Mouse (Mus musculus) WW6 (cell line): ENCODE data around the gene Spp2.

Source experiments
- DNase-seq: peaks from one replicate; pipeline ENCODE4 v3.0.0-alpha.2; 2013; ENCODE audit warnings: low read depth, low spot score

The Spp2 gene

GRCm38 (mm10) chr1:88466325-88467064 lies 59.7 kb downstream of the Spp2 start:
- DNase-seq: no peak

DNA sequence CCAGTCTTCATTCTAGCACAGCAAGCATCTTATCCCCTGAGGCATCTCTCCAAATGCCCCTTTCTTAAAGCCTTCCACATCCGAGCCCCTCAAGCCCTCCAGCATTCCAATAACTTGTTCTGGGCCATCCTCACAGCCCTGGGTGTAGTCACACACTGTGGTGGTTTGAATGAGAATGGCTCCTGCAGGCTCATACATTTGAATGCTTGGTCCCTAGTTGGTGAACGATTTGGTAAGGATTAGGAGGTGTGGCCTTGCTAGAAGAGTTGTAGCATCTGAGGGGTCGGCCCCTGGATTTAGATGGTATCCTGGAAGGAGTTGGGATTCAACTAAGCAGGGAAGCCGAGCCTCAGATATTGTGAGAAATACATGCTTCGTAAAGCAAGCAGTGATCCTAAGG lies 61.1 kb downstream of the Spp2 start:
- DNase-seq: no peak

DNA sequence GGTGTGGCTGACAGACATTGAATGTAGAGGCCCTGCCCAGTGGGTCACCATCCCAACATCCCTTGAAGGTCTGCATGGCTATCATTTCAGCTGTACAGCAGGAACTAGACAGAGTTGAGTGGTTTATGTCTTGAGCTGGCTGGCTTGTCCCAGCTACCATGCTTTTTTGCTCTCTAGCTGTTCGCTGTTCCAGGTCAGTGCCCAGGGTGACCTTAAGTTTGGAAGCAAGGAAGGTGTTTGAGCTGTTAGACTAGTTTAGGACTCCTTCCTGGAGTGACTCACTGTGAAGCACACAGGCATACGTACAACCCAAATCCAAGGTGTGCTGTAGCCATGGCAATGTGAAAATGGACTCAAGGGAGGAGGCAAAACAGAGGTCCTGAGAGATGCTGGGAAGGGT lies 61.6 kb downstream of the Spp2 start:
- DNase-seq: no peak

- no peak for DNase-seq
Measured at GRCm38 (mm10) chr1:88469746-88470145, 63.0 kb downstream of the Spp2 start.

GRCm38 (mm10) chr1:88472258-88472657 lies 65.5 kb downstream of the Spp2 start:
- DNase-seq: no peak

DNA sequence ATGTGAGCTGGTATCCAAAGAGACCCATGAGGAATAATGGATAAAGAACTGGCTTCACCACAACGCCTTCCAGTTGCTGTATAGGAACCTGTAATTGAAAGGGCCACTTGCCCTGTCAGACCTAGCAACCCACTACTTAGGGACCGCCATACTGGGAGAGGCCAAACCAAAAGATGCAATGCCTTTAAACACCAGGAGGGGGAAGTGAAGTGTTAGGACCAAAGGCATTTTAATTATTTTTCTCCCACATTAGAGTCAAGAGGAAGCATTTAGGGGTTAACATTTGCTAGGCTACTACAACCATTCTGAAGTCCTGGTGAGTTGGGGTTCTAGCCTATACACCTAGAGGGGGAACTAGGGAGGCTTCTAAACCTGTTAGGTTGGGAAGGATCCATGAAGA lies 67.1 kb downstream of the Spp2 start:
- no peak for DNase-seq

GRCm38 (mm10) chr1:88474598-88474997 lies 67.8 kb downstream of the Spp2 start:
- DNase-seq: no peak

DNA sequence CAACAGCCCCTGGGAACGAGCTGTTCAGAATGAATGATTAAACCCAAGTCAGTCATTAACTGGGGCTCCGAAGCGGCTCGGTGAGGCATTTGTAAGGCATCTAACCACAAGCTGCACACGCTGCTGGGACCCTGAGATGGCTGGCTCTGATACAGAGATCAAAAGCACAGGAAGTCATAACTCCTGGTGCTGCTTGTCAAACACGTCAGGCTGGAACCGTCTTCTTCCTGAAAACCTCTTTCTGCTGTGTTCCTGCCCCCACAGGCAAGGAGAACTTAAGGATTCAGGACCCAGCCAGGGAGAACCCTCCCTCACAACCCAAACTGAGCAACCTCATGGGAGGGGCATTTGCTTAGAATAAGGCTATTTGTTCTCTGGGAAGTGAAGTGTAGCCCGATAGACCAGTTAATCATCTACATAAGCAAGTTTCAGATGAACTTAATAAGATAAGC lies 68.8 kb downstream of the Spp2 start:
- no peak for DNase-seq
